Mouse (Mus musculus): ENCODE measurements at regions not wholly inside any gene's neighbourhood (a gene's known extent, or its start where the extent isn't known, plus 50 kb on each side); places are given as distances from the start of the nearest gene placed in this dataset.

- Histone ChIP-seq H3K36me3 (ENCODE audit: control insufficient read depth, insufficient read depth) (no peaks in the 10 kb centered on the region), H3K79me2 (ENCODE audit: control insufficient read depth, insufficient read depth) (no peaks in the 10 kb centered on the region), H3K27me3 (ENCODE audit: control insufficient read depth, insufficient read depth, insufficient read length) (no peaks in the 10 kb centered on the region), H3K4me2 (ENCODE audit: low read depth) (no peak overlapping the region), H3K4me3 (no peak overlapping the region), H3ac (ENCODE audit: control insufficient read depth, insufficient read length) (no peak overlapping the region)
- TF ChIP-seq TCF3 (IDR thresholded peaks at IDR 0.05; ENCODE audit: insufficient read length, low read depth) (no peak), MYOG (IDR thresholded peaks at IDR 0.05; ENCODE audit: control insufficient read depth in 1 of 3, insufficient read depth in 1 of 3, insufficient read length in 2 of 3, low read depth in 2 of 3) (no peak), POLR2A (IDR thresholded peaks at IDR 0.05; ENCODE audit: insufficient read length, low read depth) (no peak), TCF12 (IDR thresholded peaks at IDR 0.05; ENCODE audit: insufficient read depth, poor library complexity, severe bottlenecking) (no peak), CEBPB (IDR thresholded peaks at IDR 0.05; ENCODE audit: insufficient read depth, poor library complexity, severe bottlenecking) (no peak), MAX (IDR thresholded peaks at IDR 0.05; ENCODE audit: low read depth) (no peak), MYOD1 (IDR thresholded peaks at IDR 0.05; ENCODE audit: control insufficient read depth in 1 of 3, insufficient read length in 2 of 3, low read depth in 2 of 3) (no peak), E2F4 (IDR thresholded peaks at IDR 0.05; ENCODE audit: insufficient read depth) (no peak), REST (IDR thresholded peaks at IDR 0.05; ENCODE audit: insufficient read depth, insufficient read length) (no peak), POLR2AphosphoS2 (IDR thresholded peaks at IDR 0.05; ENCODE audit: insufficient read length, low read depth) (no peak), USF1 (IDR thresholded peaks at IDR 0.05; ENCODE audit: low read depth) (no peak), SRF (IDR thresholded peaks at IDR 0.05; ENCODE audit: control insufficient read depth, insufficient read length, low read depth) (no peak)
These were observed 1427.2 kb upstream of the A1bg start for GRCm38 (mm10) chr15:62349981-62350380.

- Histone ChIP-seq H3K4me2 (ENCODE audit: low read depth) (no peak overlapping the region), H3ac (ENCODE audit: control insufficient read depth, insufficient read length) (no peak overlapping the region), H3K27me3 (ENCODE audit: control insufficient read depth, insufficient read depth, insufficient read length) (no peaks in the 10 kb centered on the region), H3K79me2 (ENCODE audit: control insufficient read depth, insufficient read depth) (no peaks in the 10 kb centered on the region), H3K4me3 (no peak overlapping the region), H3K36me3 (ENCODE audit: control insufficient read depth, insufficient read depth) (no peaks in the 10 kb centered on the region)
- TF ChIP-seq SRF (IDR thresholded peaks at IDR 0.05; ENCODE audit: control insufficient read depth, insufficient read length, low read depth) (no peak), POLR2A (IDR thresholded peaks at IDR 0.05; ENCODE audit: insufficient read length, low read depth) (no peak), USF1 (IDR thresholded peaks at IDR 0.05; ENCODE audit: low read depth) (no peak), E2F4 (IDR thresholded peaks at IDR 0.05; ENCODE audit: insufficient read depth) (no peak), MYOG (IDR thresholded peaks at IDR 0.05; ENCODE audit: control insufficient read depth in 1 of 3, insufficient read depth in 1 of 3, insufficient read length in 2 of 3, low read depth in 2 of 3) (no peak), CEBPB (IDR thresholded peaks at IDR 0.05; ENCODE audit: insufficient read depth, poor library complexity, severe bottlenecking) (no peak), TCF3 (IDR thresholded peaks at IDR 0.05; ENCODE audit: insufficient read length, low read depth) (no peak), TCF12 (IDR thresholded peaks at IDR 0.05; ENCODE audit: insufficient read depth, poor library complexity, severe bottlenecking) (no peak), POLR2AphosphoS2 (IDR thresholded peaks at IDR 0.05; ENCODE audit: insufficient read length, low read depth) (no peak)
These were observed 1426.1 kb upstream of the A1bg start for GRCm38 (mm10) chr15:62348956-62349355.

- H3K4me2 ChIP-seq (ENCODE audit: low read depth) = no peak overlapping the region
- H3ac ChIP-seq (ENCODE audit: control insufficient read depth, insufficient read length) = no peak overlapping the region
- no peaks in the 10 kb centered on the region for H3K36me3 ChIP-seq (ENCODE audit: control insufficient read depth, insufficient read depth)
- no peaks in the 10 kb centered on the region for H3K79me2 ChIP-seq (ENCODE audit: control insufficient read depth, insufficient read depth)
- H3K4me3 ChIP-seq = no peak overlapping the region
- no peak for TF ChIP-seq MYOG (IDR thresholded peaks at IDR 0.05; ENCODE audit: control insufficient read depth in 1 of 3, insufficient read depth in 1 of 3, insufficient read length in 2 of 3, low read depth in 2 of 3)
- TF ChIP-seq MAX (IDR thresholded peaks at IDR 0.05; ENCODE audit: low read depth) = no peak
- no peak for TF ChIP-seq SRF (IDR thresholded peaks at IDR 0.05; ENCODE audit: control insufficient read depth, insufficient read length, low read depth)
- no peak for TF ChIP-seq TCF12 (IDR thresholded peaks at IDR 0.05; ENCODE audit: insufficient read depth, poor library complexity, severe bottlenecking)
- no peak for TF ChIP-seq CEBPB (IDR thresholded peaks at IDR 0.05; ENCODE audit: insufficient read depth, poor library complexity, severe bottlenecking)
- no peak for TF ChIP-seq E2F4 (IDR thresholded peaks at IDR 0.05; ENCODE audit: insufficient read depth)
- TF ChIP-seq POLR2A (IDR thresholded peaks at IDR 0.05; ENCODE audit: insufficient read length, low read depth) = no peak
- no peak for TF ChIP-seq REST (IDR thresholded peaks at IDR 0.05; ENCODE audit: insufficient read depth, insufficient read length)
- no peak for TF ChIP-seq MYOD1 (IDR thresholded peaks at IDR 0.05; ENCODE audit: control insufficient read depth in 1 of 3, insufficient read length in 2 of 3, low read depth in 2 of 3)
- no peaks in the 10 kb centered on the region for H3K27me3 ChIP-seq (ENCODE audit: control insufficient read depth, insufficient read depth, insufficient read length)
These were observed 1424.9 kb upstream of the A1bg start for GRCm38 (mm10) chr15:62347697-62348096.

DNA sequence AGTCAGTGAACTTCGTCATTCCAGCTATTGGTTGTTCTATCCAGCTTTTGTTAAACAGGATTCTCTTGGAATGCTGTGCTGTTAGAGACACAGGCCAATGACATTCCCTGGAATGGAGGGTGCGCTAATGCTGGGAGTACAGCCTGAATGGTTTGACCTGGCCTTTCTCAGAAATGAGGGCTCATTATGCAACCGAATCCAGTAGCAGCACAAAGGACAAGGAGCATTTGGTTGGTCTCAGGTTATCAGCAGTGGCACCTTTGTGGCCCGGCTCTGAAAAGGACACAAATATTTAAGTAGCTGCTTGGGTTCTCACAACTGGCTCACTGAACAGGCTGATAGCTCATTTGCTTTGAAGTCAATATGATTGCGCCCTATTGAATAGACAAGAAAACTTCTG, 1423.1 kb upstream of the A1bg start:
- H3K4me3 ChIP-seq = no peak overlapping the region
- no peak overlapping the region for H3K4me2 ChIP-seq (ENCODE audit: low read depth)
- H3K27me3 ChIP-seq (ENCODE audit: control insufficient read depth, insufficient read depth, insufficient read length) = no peaks in the 10 kb centered on the region
- H3K79me2 ChIP-seq (ENCODE audit: control insufficient read depth, insufficient read depth) = no peaks in the 10 kb centered on the region
- TF ChIP-seq TCF12 (IDR thresholded peaks at IDR 0.05; ENCODE audit: insufficient read depth, poor library complexity, severe bottlenecking) = no peak
- TF ChIP-seq CEBPB (IDR thresholded peaks at IDR 0.05; ENCODE audit: insufficient read depth, poor library complexity, severe bottlenecking) = no peak
- no peak for TF ChIP-seq USF1 (IDR thresholded peaks at IDR 0.05; ENCODE audit: low read depth)
- TF ChIP-seq POLR2AphosphoS2 (IDR thresholded peaks at IDR 0.05; ENCODE audit: insufficient read length, low read depth) = no peak
- TF ChIP-seq MYOG (IDR thresholded peaks at IDR 0.05; ENCODE audit: control insufficient read depth in 1 of 3, insufficient read depth in 1 of 3, insufficient read length in 2 of 3, low read depth in 2 of 3) = no peak
- no peak for TF ChIP-seq SRF (IDR thresholded peaks at IDR 0.05; ENCODE audit: control insufficient read depth, insufficient read length, low read depth)
- no peak for TF ChIP-seq E2F4 (IDR thresholded peaks at IDR 0.05; ENCODE audit: insufficient read depth)
- TF ChIP-seq MAX (IDR thresholded peaks at IDR 0.05; ENCODE audit: low read depth) = no peak
- TF ChIP-seq REST (IDR thresholded peaks at IDR 0.05; ENCODE audit: insufficient read depth, insufficient read length) = no peak
- H3K36me3 ChIP-seq (ENCODE audit: control insufficient read depth, insufficient read depth) = no peaks in the 10 kb centered on the region
- no peak overlapping the region for H3ac ChIP-seq (ENCODE audit: control insufficient read depth, insufficient read length)
